ENCODE assay signal across 12 mouse cellular contexts in the genomic region with DNA sequence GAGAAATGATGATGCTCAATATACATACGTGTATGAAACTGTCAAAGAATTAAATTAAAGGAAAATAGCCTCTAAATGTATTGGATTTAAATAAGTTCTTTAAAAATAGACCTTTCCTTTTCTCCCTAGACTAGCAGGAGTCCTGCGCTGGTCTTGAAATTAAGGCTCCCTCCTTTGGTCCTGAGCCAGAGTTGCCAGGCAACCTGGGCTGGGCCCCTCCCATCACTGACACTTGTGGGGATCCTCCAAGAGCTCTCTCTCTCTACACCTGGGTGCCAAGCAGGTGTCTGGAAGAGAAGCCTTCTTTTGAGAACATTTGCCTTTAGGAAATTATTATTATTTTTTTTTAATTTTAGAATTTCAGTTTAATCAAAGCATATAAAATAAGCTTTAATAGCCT.
"Had no signal": no experiment of that assay in that cellular context is flagged by ENCODE, and none has a peak within 500 bp of the region (broad histone marks: within the 10 kb centered on the region; RNA-seq: fewer than 3 reads in every experiment).

No protein-coding gene starts in this region.

- DNase-seq: gastrocnemius, postnatal 14 days; gastrocnemius, postnatal 36 days; heart, adult 11 months; heart, adult 2 months; heart, postnatal 14 days; heart, postnatal 36 days; kidney, adult 18-20 months; kidney, adult 8-10 months; kidney, postnatal 10 days; kidney, postnatal 25 days; kidney, postnatal 4 days; liver had no signal
